21 mouse cellular contexts compared by ENCODE assay signal in genomic region chr15:80100196-80100595, GRCm38 (mm10). TPM values are rescaled to one million over a fixed set of nuclear protein-coding genes. Genes with fewer than 3 reads are reported as not detected.
DNase-seq lines count a peak whose midpoint lies in the region; ATAC-seq and TF ChIP-seq lines count a peak whose summit lies in the region.
"Had no signal": no experiment of that assay in that cellular context is flagged by ENCODE, and none has a peak within 500 bp of the region (broad histone marks: within the 10 kb centered on the region; RNA-seq: fewer than 3 reads in every experiment).

No protein-coding gene starts in this region.

- no peaks in the 10 kb centered on the region for H3K36me3 ChIP-seq in heart, embryonic 11.5 days (ENCODE audit: control insufficient read depth, insufficient read depth, low read length)
- H3K36me3 ChIP-seq: forebrain, embryonic 12.5 days; heart, embryonic 10.5 days; hindbrain, embryonic 12.5 days; lung, embryonic 15.5 days; midbrain, embryonic 12.5 days; neural tube, embryonic 13.5 days had no signal

- peaks cover 17% of the 10 kb centered on the region for H3K4me1 ChIP-seq in heart, embryonic 11.5 days (ENCODE audit: control insufficient read depth, insufficient read depth, low read length)

- peak; percentile 70 for DNase-seq in cerebellum, adult 9-11 months
- DNase-seq in cerebellum, postnatal 4 days (ENCODE audit: low spot score in 2 of 2): no peak
- no peak for DNase-seq in layer of hippocampus, adult 2 months (ENCODE audit: low spot score in 2 of 2)
- DNase-seq in layer of hippocampus, adult 9-11 months: no peak
- peak; percentile 38 for DNase-seq in testis, postnatal 10 days (ENCODE audit: low spot score)
- DNase-seq in testis, postnatal 14 days (ENCODE audit: low spot score): no peak
- DNase-seq: adrenal gland, postnatal 14 days; gastrocnemius, postnatal 25 days; heart, adult 11 months; heart, postnatal 36 days; kidney, adult 11 months; kidney, postnatal 14 days had no signal

- H3K27me3 ChIP-seq in heart, embryonic 11.5 days (ENCODE audit: control insufficient read depth, insufficient read depth, low read length): peaks cover 5% of the 10 kb centered on the region
- H3K27me3 ChIP-seq: neural tube, embryonic 13.5 days had no signal

- no peaks in the 10 kb centered on the region for H3K9me3 ChIP-seq in heart, embryonic 11.5 days (replicated peaks; ENCODE audit: control insufficient read depth, low read length)
- H3K9me3 ChIP-seq: forebrain, embryonic 12.5 days; heart, embryonic 10.5 days; hindbrain, embryonic 12.5 days; lung, embryonic 15.5 days; midbrain, embryonic 12.5 days; neural tube, embryonic 13.5 days had no signal

- TF ChIP-seq CTCF in layer of hippocampus, adult 2 months (conservative IDR thresholded peaks at IDR 0.05): no peak

- ATAC-seq in heart, embryonic 11.5 days (replicated peaks; ENCODE audit: insufficient number of reproducible peaks, low FRiP score, low TSS enrichment): no peak
- ATAC-seq: CD4-positive, CD25-positive, alpha-beta regulatory T cell, adult 4 months had no signal

- no peak overlapping the region for H3K4me3 ChIP-seq in layer of hippocampus, adult 2 months
- H3K4me3 ChIP-seq in heart, embryonic 11.5 days (ENCODE audit: low read depth, low read length): no peak overlapping the region
- H3K4me3 ChIP-seq: erythroblast, embryonic 14.5 days; forebrain, embryonic 12.5 days; heart, embryonic 10.5 days; hindbrain, embryonic 12.5 days; lung, embryonic 15.5 days; midbrain, embryonic 12.5 days; neural tube, embryonic 13.5 days had no signal

- H3K27ac ChIP-seq in layer of hippocampus, adult 2 months: peak overlapping the region; percentile 79
- H3K27ac ChIP-seq in heart, embryonic 11.5 days (ENCODE audit: low read depth, low read length): no peak overlapping the region
- H3K27ac ChIP-seq: forebrain, embryonic 12.5 days; heart, embryonic 10.5 days; hindbrain, embryonic 12.5 days; lung, embryonic 15.5 days; midbrain, embryonic 12.5 days; neural tube, embryonic 13.5 days had no signal

- no peak overlapping the region for H3K9ac ChIP-seq in heart, embryonic 11.5 days (ENCODE audit: low read depth, low read length)
- H3K9ac ChIP-seq: forebrain, embryonic 12.5 days; hindbrain, embryonic 12.5 days; lung, embryonic 15.5 days; midbrain, embryonic 12.5 days; neural tube, embryonic 13.5 days had no signal

- 73% methylated on average over 3 of the region's 3 CpGs for WGBS in heart, embryonic 11.5 days (ENCODE audit: insufficient replicate concordance)

- no peak overlapping the region for H3K4me2 ChIP-seq in heart, embryonic 11.5 days
- H3K4me2 ChIP-seq: forebrain, embryonic 12.5 days; hindbrain, embryonic 12.5 days; lung, embryonic 15.5 days; midbrain, embryonic 12.5 days; neural tube, embryonic 13.5 days had no signal

RNA-seq across cellular contexts. Expression of gene Rpl3, which starts 8.5 kb away (rescaled TPM):
- total RNA-seq in layer of hippocampus, adult 2 months (2021): 100 to 1,000 TPM; 558 to 583 TPM
- polyA plus RNA-seq in heart, embryonic 11.5 days (2014; fragmentation: Nextera tagmentation; extraction: Ambion mirVana): 861 and 879 TPM in 2 replicates

RNA-seq across cellular contexts. Expression of gene Syngr1, which starts 9.1 kb away (rescaled TPM):
- total RNA-seq in layer of hippocampus, adult 2 months (2021): 100 to 1,000 TPM; 356 to 380 TPM
- 15.2 and 20.7 TPM in 2 replicates for polyA plus RNA-seq in heart, embryonic 11.5 days (2014; fragmentation: Nextera tagmentation; extraction: Ambion mirVana)

RNA-seq across cellular contexts. Expression of gene Tab1, which starts 32.7 kb away (rescaled TPM):
- total RNA-seq in layer of hippocampus, adult 2 months (2021): 10 to 100 TPM; 28.2 to 30.2 TPM
- 18.8 and 25.1 TPM in 2 replicates for polyA plus RNA-seq in heart, embryonic 11.5 days (2014; fragmentation: Nextera tagmentation; extraction: Ambion mirVana)

Comparison
In these comparisons a context has a peak if more than half of its experiments do, and no peak if none do; other contexts are left out.
1. DNase-seq: peak in cerebellum, adult 9-11 months (single experiment) and testis, postnatal 10 days (single experiment); none in cerebellum, postnatal 4 days (0 of 2), layer of hippocampus, adult 2 months (0 of 2), layer of hippocampus, adult 9-11 months (single experiment) and testis, postnatal 14 days (single experiment).